Mouse (Mus musculus) ovary, adult 10 weeks (tissue): ENCODE data around the gene Dnajc14. TPM values are rescaled to one million over a fixed set of nuclear protein-coding genes. Genes with fewer than 3 reads are reported as not detected.

Experiments used
- polyA plus RNA-seq: library from polyadenylated mRNA; stranded (reverse); fragments of 350-450 nt; fragmentation: Illumina TruSeq; extraction: RNeasy Lipid Tissue Mini Kit (QIAGEN cat#74804); gene quantifications from one replicate; pipeline ENCODE4 v1.2.3, GENCODE M21; 2014

Gene Dnajc14
- 45.1 TPM for polyA plus RNA-seq

GRCm38 (mm10) chr10:128803771-128804270, at the start of gene Dnajc14:
TSS of gene Dnajc14 (plus strand) at chr10:128804062.

GRCm38 (mm10) chr10:128790398-128791124, 13.3 kb upstream of the Dnajc14 start, which contains the start of gene Mmp19:
TSS of gene Mmp19 (plus strand) at chr10:128790910.

GRCm38 (mm10) chr10:128804271-128805091, 619 bp downstream of the Dnajc14 start, which contains the start of gene Tmem198b:
TSS of gene Tmem198b (minus strand) at chr10:128804370.

DNA sequence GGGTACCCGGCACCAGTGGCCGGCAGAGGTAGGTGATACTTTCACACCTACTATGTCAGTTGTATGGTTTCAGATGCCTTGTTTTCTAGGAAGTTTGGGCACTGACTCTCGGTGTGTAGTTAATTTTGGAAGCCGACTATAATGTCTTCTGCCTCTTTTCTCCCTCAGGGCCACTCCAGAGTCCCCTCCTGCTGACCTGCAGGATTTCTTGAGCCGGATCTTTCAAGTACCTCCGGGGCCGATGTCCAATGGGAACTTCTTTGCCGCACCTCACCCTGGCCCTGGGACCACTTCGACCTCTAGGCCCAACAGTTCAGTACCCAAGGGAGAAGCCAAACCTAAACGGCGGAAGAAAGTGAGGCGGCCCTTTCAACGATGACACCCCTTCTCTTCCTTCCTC, 13.2 kb downstream of the Dnajc14 start, which contains the start of gene Sarnp:
TSS of gene Sarnp (plus strand) at position 301 of the 400 bp plus-strand sequence.

DNA sequence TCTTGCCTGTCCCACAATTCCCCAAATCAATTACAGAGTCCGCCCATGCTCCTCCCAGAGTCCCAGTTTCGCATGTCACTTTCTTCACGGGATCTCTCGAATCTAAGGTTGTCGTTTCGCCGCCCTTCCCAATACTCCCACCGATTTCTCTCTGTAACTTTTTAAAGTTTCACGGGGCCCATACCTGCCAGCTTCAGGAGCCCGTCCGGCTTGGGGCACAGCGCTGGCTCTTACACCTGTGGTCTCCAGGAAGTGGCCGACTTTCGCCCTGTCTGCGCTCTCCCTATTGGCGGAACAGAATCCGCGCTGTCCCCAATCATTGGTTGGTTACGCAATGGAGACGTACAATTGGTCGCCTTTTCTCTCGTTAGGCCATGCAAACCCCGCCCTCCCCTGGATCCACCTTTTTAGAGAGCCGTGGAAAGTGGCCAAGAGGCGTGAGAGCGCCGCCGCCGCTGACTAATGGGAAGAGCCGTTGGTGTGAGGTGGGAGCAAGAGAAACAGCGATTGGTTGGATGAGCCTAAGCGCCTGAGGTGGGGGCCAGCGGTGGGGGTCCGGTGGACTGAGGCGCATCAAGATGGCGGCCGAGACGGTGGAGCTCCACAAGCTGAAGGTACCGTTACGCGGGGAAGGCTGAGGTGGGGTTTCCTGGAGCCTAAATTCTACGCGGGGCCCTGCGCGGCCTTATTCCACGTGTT, 17.6 kb downstream of the Dnajc14 start, which contains the start of gene Ormdl2:
TSS of gene Ormdl2 (minus strand) at position 288 of the 699 bp plus-strand sequence.

Other genes with a start within 250 kb of the Dnajc14 start
- gene Pa2g4, start 238.1 kb upstream of the Dnajc14 start, polyA plus RNA-seq = 143 TPM
- 3.8 TPM for gene Erbb3, start 214.4 kb upstream of the Dnajc14 start, polyA plus RNA-seq
- gene Rps26, start 177.3 kb upstream of the Dnajc14 start, polyA plus RNA-seq = 6.0 TPM
- 2.1 TPM for gene Ikzf4, start 158.1 kb upstream of the Dnajc14 start, polyA plus RNA-seq
- gene Suox, start 130.0 kb upstream of the Dnajc14 start, polyA plus RNA-seq = 5.7 TPM
- 121 TPM for gene Rab5b, start 107.8 kb upstream of the Dnajc14 start, polyA plus RNA-seq
- not detected for gene Pmel, start 99.9 kb upstream of the Dnajc14 start, polyA plus RNA-seq
- 24.2 TPM for gene Cdk2, start 99.0 kb upstream of the Dnajc14 start, polyA plus RNA-seq
- 3.8 TPM for gene Dgka, start 59.2 kb upstream of the Dnajc14 start, polyA plus RNA-seq
- gene Pym1, start 56.2 kb upstream of the Dnajc14 start, polyA plus RNA-seq = 0.71 TPM
- gene Mmp19, start 13.2 kb upstream of the Dnajc14 start, polyA plus RNA-seq = 9.7 TPM
- 5.9 TPM for gene Tmem198b, start 308 bp downstream of the Dnajc14 start, polyA plus RNA-seq
- 466 TPM for gene Sarnp, start 13.3 kb downstream of the Dnajc14 start, polyA plus RNA-seq
- 75.2 TPM for gene Ormdl2, start 17.6 kb downstream of the Dnajc14 start, polyA plus RNA-seq
- gene Gdf11, start 87.7 kb downstream of the Dnajc14 start, polyA plus RNA-seq = 7.7 TPM
- 496 TPM for gene Cd63, start 96.9 kb downstream of the Dnajc14 start, polyA plus RNA-seq
- 3.0 TPM for gene Rdh5, start 118.8 kb downstream of the Dnajc14 start, polyA plus RNA-seq
- gene Bloc1s1, start 120.0 kb downstream of the Dnajc14 start, polyA plus RNA-seq = 9.3 TPM
- 0.17 TPM for gene Itga7, start 129.8 kb downstream of the Dnajc14 start, polyA plus RNA-seq
- gene Mettl7b, start 156.9 kb downstream of the Dnajc14 start, polyA plus RNA-seq = not detected
- not detected for gene Olfr9, start 185.4 kb downstream of the Dnajc14 start, polyA plus RNA-seq
- not detected for gene Olfr763, start 206.7 kb downstream of the Dnajc14 start, polyA plus RNA-seq
- not detected for gene Olfr764-ps1, start 235.8 kb downstream of the Dnajc14 start, polyA plus RNA-seq
- gene Olfr765, start 245.9 kb downstream of the Dnajc14 start, polyA plus RNA-seq = not detected